Mouse (Mus musculus): ENCODE measurements around the gene Ifi35.
"Not testable (repeated sequence)": the region's sequence is repeated elsewhere in the genome, so short reads cannot be mapped to it uniquely, and the experiment has no call there.

The Ifi35 gene

DNA sequence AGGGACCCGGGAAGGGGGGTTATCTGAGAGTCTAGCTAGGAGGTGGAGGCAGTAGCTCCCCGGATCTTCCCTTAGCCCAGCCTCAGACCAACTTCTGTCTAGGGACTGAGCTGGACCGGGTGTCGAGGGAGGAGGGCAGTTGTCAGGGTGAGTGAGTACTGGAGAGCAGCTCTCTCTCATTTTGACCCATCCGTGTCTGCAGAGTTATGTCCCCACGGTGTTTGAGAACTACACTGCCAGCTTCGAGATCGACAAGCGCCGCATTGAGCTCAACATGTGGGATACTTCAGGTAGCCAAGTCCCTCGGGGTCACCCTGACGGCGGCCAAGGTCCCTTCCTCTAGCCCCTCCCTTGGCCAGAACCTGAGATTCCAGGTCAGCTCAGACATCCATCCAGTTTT, 20.5 kb downstream of the Ifi35 start:
- DNase-seq (ENCODE audit: low spot score): no peak

- no peak for DNase-seq (ENCODE audit: low spot score)
Observed at GRCm38 (mm10) chr11:101469155-101469554, 20.9 kb downstream of the Ifi35 start.

- no peak for DNase-seq (ENCODE audit: low spot score)
Observed at GRCm38 (mm10) chr11:101470206-101470605, 22.0 kb downstream of the Ifi35 start.

GRCm38 (mm10) chr11:101471926-101472325, 23.7 kb downstream of the Ifi35 start:
- no peak for DNase-seq (ENCODE audit: low spot score)

DNA sequence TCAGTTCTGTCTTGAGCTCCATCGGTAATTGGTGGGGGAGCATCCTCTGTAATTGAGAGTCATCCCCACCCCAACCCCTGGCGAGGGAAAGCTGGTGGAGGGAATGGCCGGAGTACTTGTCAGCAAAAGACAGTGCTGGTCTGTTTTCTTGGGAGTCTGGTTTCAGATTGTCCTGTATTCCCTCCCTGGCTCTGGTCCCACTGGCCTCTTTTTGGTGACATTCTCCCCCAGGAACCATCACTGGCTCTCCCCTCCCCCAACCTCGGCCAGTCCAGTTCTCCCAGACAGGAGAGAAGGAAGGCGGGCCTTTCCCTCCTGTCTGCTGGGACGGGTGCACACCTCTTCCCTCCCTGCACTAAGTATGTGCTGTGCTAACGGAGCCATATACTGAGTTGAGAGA, 24.1 kb downstream of the Ifi35 start:
- no peak for DNase-seq (ENCODE audit: low spot score)

DNA sequence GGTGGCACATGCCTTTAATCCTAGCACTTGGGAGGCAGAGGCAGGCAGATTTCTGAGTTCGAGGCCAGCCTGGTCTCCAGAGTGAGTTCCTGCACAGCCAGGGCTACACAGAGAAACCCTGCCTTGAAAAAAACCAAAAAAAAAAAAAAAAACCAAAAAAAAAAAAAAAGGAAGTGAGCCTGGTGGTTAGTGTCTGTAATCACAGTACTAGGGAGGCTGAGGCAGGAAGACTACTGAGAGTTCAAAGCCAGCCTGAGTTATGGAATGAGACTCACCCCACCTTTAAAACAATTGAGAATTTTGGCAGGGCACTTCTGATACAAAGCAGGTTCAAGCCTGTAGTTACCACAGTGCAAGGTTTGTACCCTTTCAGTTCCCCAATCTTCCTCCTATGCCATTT, 25.5 kb downstream of the Ifi35 start:
- not testable (repeated sequence) for DNase-seq (ENCODE audit: low spot score)

DNA sequence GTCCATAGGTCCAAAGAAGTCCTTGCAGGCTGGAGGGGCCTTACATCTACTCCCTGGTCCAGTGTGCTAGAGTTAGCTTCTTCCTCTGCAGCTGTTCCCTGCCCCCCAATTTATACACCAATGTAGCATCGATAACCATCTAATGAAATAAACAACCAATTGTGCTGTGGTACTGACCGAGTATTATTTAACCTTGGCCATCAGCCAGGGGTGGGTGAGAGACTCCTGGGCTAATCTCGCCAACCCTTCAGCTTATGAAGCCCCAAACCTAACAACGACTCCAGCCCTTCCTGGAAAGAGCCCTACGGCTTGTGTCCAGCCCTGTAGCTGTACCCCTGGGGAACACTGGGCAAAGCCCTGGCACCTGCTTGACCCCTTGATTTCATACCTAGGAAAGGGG, 26.1 kb downstream of the Ifi35 start:
- no peak for DNase-seq (ENCODE audit: low spot score)

DNA sequence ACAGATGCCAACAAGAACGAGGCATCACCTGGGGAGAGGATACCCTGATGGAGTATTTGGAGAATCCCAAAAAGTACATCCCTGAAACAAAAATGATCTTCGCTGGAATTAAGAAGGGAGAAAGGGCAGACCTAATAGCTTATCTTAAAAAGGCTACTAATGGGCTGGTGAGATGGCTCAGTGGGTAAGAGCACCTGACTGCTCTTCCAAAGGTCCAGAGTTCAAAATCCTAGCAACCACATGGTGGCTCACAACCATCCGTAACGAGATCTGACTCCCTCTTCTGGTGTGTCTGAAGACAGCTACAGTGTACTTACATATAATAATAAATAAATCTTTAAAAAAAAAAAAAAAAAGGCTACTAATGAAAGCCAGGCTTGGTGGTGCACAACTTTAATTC, 28.2 kb downstream of the Ifi35 start:
- not testable (repeated sequence) for DNase-seq (ENCODE audit: low spot score)

- no peak for DNase-seq (ENCODE audit: low spot score)
Observed at GRCm38 (mm10) chr11:101477194-101477551, 29.0 kb downstream of the Ifi35 start.

DNA sequence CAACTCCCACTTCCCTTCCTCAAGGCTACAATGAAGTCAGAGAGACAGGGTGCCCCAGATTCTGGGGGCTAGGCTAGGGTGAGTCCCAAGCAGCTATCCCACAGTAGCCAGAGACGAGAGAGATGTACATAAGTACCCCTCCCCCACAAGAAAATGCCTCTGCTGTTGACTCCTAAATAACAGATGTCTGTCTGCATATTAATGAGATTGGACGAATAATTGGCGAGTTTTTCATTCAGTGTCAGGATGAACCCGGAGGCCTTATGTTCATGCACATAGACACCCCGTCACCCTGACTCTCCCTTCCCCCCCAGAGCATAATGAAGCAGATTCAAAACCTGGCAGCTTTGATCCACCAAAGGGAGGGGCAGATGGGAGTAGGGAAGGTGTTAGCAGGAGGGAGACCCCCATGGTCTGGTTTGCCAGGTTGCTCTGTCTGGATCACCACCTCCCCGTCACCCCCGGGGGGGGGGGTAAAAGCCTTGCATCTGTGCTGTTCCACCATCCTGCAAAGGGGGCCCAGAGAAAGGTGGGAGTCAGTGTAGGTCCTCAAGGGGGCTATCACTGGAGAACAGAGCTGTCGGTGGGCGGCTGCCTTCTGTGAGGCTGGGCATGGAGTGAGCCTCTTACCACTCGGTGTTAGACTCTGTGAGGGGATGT, 29.5 kb downstream of the Ifi35 start:
- no peak for DNase-seq (ENCODE audit: low spot score)

GRCm38 (mm10) chr11:101479171-101479635, 31.0 kb downstream of the Ifi35 start:
- DNase-seq (ENCODE audit: low spot score): no peak

GRCm38 (mm10) chr11:101480912-101481311, 32.7 kb downstream of the Ifi35 start:
- DNase-seq (ENCODE audit: low spot score): no peak

GRCm38 (mm10) chr11:101483804-101484203, 35.6 kb downstream of the Ifi35 start:
- no peak for DNase-seq (ENCODE audit: low spot score)

GRCm38 (mm10) chr11:101484245-101484644, 36.0 kb downstream of the Ifi35 start:
- DNase-seq (ENCODE audit: low spot score): no peak

DNA sequence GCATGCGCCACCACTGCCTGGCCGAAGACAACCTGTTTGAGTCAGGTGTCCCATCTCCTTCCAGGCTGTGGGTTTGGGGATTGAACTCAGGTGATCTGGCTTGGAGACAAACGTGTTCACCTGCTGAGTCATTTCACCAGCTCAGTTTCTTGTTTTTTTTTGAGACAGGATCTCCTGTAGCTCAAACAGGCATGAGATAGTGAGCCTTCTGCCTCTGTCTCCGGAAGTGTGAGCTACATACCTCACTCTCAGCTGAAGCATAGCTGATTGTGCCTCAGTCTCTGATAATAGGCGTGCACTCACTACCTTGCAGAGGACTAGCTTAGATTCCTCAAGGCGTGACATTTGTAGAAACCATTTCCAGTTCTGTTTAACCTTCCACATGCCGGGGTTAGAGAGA, 36.6 kb downstream of the Ifi35 start:
- DNase-seq (ENCODE audit: low spot score): no peak

DNA sequence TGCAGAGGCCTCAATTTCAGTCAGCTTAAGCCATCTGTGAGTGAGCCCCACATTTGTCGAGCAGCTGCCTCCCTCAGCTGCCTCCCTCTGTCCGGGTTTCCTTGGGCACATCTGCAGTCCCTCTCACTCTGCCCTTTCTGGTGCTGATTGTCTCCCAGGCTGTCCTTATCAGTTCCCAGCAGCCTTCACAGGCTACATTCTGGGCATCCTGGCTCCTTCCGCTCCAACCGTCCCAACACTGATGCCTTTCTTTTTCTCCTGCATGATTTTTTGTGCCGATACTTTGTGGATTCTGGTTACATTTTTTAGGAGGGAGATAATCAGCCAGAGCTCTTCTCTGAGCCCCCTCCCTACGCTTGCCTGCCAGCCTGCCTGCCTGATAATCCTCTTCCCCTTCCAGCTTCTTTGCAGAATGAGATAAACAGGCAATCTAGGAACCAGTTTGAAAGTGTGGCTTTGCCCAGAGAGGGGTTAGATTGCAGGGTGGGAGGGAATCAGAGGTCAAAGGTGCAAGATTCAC, 37.4 kb downstream of the Ifi35 start:
- peak; percentile 75 for DNase-seq (ENCODE audit: low spot score)

DNA sequence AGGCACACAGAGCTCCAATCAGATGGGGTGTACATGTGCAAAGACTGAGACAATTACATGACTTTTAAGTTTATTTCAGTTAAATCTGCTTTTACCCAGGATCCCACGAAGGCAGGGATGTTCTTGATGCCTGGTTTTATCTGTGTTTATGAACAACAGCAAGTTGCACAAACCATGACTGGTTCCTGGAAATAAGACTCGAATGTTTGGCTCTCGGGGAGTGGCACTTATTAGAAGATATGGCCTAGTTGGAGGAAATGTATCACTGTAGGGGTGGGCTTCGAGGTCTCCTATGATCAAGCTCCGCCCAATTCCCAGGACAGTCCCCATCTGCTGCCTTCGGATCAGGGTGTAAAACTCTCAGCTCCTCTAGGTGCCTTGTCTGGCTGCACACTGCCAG, 37.9 kb downstream of the Ifi35 start:
- peak; percentile 56 for DNase-seq (ENCODE audit: low spot score)

DNA sequence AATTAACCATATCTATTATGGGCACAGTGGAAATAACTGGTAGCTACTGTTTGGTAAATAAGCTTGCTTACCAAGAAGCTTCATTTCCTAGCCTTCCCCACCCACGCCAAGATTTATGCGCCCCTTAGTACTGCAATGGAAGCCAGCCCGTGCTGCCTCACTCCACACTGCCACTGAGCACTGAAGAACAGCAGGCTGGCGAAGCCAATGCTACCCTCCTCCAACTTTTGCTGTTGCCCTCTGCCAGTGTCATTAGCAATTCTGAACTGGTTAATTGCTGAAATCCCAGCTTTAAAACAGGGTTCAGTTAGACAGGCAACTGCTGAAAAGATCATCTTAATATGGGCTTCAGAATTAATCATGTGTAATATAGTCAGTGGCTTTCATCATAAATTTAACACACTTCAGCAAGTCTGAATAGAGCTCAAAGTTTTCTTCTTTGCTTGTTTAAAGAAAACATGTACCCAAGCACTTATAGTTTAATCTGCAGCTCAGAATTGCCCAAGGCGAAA, 58.1 kb downstream of the Ifi35 start:
- DNase-seq (ENCODE audit: low spot score): no peak

GRCm38 (mm10) chr11:101507090-101507489, 58.9 kb downstream of the Ifi35 start:
- DNase-seq (ENCODE audit: low spot score): no peak
